Mouse (Mus musculus) fibroblast of lung, adult 2 months (primary cell): Measurements from ENCODE around the gene Atg2a.
"Not testable (repeated sequence)": the region's sequence is repeated elsewhere in the genome, so short reads cannot be mapped to it uniquely, and the experiment has no call there.

Source experiments
- DNase-seq: peaks from one replicate; pipeline ENCODE4 v3.0.0-alpha.2; 2011; ENCODE audit warnings: low read depth

Atg2a gene

DNA sequence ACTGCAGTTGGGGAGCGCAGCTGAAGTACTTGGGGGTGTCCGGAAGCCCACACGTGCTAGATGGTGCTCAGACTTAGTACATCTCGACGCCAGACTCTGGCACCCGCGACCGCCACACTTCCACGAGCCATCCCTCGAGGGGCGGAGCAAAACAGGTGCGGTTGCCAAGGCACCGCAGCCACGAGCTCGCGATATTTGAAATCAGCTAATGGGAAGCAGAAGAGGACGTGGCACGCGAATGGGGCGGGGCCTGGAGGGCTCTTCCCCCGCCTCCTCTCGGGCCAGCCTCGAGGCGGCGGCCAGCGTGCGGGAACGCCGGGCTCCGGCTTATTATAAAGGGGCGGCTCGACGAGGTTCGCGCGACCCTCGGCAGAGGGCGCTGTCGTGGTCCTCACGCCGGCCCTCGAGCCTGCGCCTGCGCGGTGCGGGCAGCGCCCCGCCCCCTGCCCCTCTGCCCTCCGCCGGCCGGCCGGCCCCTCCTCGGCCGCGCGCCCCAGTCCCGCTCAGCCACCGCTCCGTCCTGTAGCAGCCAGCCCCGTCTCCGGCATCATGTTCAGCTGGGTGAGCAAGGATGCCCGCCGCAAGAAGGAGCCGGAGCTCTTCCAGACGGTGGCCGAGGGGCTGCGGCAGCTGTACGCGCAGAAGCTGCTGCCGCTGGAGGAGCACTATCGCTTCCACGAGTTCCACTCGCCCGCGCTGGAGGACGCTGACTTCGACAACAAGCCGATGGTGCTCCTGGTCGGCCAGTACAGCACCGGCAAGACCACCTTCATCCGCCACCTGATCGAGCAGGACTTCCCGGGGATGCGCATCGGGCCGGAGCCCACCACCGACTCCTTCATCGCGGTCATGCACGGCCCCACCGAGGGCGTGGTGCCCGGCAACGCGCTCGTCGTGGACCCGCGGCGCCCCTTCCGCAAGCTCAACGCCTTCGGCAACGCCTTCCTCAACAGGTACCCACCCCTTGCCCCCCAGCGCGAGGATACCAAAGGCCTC is 35.3 kb downstream of the Atg2a start, which contains the start of gene Ehd1:
Ehd1 (plus strand) TSS at position 300 of the 996 bp plus-strand sequence.
- peak; percentile 92 for DNase-seq

DNA sequence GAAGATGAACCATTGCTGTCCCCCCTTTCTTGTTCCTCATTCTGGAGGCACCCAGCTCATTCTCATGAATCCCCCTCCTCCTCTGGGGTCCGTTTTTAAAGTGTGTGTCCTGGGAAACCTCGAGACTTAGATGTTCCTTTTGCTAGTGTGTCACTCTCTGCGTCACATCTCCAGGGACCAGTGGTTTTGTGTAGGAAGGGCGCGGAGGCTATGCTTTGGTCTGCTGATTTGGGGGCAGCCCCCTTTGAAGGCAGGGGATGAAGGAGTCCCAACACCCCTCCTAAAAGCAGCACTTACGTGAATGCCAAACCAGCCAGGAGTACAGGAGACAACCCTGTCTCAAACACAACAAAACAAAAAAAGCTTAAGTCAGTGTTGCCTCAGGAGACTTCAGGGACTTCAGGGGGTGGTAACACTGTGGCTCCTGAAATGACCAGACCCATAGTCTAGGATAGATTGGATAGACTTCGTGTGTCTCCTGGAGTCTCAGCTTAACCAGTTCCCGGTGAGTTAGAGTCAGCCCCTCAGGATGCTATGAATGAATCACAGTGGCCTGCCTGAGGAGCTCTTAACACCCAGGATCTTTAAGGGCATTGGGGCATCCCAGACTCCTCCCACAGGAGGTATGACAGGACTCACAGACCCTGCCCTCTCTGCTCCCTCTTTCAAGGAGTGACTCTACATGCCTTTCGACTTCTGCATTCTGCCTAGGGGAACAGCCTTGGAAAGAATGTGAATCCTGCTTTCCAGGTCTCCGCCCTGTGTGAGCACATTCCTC is 36.4 kb downstream of the Atg2a start:
- DNase-seq = peak; percentile 68

DNA sequence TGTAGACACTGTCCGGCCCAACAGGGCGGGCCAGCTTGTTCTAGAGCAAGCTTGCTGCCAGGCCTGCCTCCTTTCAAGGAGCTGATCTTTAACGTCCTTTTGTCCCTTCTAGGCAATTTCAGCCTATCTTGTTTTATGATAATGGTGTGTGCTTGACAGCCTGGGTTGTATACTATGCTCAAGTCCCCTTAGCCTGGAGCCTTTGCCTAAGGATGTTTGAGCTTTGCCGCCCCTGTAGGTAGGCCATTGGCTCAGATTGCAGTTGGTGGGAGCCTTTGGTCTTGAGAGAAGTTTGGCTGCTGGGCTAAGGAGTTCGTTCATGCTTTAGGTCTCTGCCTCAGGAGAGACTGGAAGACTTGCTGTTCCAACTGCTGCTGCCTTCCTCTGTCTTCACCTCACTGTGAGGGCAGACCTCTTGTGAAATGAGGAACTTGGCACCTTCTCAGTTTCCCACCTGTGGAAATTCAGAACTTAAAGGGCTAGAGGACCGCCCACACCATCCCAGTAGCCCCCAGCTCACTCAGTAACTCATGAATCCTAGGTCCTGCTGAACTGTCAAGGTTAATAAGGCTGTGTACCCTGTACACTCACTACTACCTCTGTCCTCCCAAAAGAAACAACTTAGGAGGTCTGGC is 37.1 kb downstream of the Atg2a start:
- no peak for DNase-seq

DNA sequence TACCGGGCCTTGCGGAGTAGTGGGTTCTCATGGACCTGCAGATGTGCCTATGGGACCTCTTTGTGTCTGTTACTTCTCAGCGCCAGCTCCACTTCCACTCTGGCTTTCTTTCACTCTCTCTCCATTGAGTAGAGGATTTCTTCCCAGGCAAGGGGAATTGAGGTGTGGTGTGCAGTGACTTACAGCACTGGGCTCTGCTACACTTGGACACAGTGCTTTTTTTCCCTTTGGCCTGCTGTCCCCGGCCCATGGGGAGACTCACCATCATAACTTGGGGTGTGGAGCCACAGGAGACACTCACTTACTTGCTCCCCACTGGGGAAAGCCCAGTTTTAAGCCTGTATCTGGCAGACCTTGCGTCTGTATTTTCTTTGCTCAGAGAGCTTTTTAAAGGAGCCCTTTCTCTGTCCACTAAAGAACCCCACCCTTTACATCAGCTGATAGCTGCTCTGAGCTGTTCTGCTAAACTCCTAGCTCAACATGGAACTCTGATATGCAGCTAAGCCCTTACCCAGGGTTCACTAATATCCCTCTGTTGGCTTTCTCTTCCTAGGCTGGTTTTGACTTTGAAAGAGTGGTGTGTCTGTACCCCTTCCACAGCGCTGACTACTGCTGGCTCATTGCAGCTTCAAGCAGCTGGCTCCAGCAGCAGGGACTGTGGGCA is 38.1 kb downstream of the Atg2a start:
- DNase-seq = no peak

DNA sequence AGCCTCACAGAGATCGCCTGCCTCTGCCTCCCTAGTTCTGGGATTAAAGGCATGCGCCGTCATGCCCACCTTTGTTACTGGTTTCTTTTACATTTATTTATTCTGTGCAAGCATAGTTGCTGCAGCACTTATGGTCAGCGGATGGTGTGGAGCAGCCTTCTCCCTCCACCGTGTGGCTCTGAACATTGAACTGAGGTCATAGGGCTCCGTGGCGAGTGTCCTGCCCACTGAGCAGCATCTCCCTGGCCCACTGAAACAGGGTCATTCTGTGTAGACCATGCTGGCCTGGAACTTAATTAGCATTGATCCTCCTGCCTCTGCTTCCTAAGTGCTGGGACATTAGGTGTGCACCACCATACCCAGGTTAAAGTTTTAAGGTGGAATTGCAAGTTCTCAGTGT is 39.1 kb downstream of the Atg2a start:
- DNase-seq = no peak

DNA sequence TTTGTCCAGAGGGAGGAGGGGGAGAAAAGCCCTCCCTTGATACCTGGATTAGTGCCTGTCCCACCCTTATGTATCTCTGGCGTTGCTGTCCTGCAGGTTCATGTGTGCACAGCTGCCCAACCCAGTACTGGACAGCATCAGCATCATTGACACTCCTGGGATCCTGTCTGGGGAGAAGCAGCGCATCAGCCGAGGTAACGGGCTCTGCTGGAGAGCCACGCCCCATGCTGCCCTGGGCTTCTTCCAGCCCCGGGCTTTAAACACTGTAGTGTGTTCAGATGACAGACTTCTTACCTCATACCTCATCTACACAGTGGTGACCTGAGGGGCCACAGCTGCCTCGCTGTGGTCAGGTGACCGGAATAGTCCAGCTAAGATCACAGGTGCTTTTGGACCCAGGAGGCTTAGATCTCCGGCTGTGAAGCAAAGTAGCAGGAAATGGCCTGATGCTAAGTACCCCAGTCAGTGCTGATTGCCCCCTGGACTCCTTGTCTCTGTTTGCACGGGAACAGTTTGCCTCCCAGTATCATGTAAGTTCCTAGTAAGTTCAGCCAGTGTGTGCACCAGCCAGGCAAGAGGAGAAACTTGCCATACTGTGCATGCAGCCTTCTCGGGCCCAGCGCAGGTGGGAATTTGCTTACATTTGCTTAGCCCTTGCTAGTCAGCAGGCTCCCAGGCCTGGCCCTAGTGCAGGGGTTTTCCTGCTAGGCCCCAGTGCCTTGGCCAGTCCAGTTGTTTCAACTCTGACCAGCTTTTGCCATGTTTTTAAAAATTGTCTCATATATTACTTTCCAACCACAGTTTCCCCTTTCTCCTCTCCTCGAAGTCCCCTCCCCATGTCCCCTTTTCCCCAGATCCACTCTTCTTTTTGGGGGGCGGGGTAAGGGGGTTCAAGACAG is 39.9 kb downstream of the Atg2a start:
- DNase-seq = no peak

DNA sequence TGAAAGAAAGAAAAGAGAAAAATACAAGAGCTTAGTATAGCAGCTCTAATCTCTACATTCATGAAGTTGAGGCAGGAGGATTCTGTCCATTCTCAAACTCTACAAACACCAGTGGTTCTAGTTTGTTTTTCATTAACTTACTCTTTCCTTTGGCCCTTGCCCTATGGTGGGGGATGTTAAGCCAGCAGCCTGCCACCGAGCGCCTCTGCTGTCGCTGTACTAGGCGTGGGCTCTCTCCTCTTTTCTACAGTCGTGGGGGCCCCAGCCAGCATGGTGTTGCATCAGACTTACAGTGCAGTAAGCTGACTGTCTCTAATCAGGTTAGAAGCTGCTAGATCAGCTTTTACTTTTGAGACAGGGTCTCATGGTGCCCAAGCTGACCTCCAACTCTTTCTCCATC is 41.5 kb downstream of the Atg2a start:
- DNase-seq = no peak

DNA sequence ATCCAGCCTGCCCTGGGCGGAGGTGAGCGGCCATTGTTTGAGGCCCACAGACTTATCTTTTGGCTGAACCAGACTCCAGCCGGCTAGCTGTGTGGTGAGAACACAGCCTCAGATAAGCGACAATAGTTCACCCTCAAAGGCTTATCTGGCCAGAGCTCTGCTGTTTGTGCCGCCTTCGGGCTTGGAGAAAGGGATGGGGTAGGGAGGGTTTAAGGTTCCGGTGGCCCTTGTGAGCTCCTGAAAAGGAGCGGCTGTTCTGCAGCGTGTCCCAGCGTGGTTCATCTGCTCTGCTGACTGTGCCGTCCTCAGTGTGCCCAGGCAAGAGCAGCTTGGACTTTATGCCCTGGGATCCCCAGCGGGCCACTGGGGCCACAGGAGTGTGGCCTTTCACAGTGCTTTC is 43.0 kb downstream of the Atg2a start:
- no peak for DNase-seq

DNA sequence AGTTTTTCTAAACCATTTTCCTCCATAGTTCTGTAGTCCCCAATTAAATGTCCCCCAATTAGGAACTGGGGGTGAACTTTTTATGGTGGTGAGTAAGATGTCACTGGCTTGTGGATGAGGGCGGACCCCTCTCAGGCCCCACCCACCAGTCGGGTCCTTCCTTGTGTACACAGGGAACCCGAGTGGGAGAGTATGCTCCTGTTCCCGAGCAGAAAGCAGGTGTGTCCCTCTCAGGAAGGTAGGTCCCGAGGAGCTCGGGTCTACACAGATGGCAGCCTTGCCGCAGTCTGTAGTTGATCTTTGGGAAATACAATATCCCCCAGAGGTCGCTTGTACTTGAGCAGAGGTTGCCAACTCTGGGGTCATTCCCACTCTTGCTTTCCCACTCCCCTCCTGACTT is 43.8 kb downstream of the Atg2a start:
- DNase-seq = no peak

DNA sequence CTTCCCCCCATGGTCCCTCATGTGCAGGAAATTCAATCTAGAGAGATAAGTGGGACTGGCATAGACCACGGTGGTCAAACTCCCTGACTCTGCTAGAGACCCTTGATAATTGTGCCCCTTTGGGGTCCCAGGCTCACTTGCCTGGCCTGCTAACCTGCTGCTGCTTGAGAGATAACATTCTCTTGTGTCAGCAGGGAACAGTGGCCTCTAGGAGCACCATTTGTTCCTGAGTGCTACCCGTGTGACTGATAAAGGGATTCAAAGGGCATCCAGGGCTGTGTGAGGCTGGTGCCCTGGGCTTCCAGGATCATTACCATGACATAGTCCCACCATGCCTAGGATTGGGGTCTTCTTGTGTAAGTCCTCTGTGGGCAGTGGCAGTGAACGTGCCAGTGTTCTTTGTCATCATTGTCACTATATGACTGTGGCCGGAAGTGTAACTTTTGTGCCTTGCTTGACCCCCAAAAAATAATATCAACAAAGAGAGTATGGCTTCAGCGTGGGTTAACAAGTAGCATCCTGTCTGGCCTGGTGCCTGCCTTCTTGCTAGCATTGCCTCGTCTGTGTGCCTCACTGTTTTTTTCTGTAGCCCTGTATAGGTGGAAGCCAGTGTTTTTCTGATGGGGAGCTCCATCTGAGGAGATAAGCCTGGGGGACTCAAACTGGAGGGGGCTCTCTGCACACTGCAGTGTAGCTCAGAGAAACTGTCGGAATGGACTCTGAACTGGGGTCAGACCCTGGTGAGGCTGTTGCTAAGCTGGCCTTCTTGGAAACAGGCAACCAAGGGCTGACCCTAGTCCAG is 44.4 kb downstream of the Atg2a start:
- no peak for DNase-seq

DNA sequence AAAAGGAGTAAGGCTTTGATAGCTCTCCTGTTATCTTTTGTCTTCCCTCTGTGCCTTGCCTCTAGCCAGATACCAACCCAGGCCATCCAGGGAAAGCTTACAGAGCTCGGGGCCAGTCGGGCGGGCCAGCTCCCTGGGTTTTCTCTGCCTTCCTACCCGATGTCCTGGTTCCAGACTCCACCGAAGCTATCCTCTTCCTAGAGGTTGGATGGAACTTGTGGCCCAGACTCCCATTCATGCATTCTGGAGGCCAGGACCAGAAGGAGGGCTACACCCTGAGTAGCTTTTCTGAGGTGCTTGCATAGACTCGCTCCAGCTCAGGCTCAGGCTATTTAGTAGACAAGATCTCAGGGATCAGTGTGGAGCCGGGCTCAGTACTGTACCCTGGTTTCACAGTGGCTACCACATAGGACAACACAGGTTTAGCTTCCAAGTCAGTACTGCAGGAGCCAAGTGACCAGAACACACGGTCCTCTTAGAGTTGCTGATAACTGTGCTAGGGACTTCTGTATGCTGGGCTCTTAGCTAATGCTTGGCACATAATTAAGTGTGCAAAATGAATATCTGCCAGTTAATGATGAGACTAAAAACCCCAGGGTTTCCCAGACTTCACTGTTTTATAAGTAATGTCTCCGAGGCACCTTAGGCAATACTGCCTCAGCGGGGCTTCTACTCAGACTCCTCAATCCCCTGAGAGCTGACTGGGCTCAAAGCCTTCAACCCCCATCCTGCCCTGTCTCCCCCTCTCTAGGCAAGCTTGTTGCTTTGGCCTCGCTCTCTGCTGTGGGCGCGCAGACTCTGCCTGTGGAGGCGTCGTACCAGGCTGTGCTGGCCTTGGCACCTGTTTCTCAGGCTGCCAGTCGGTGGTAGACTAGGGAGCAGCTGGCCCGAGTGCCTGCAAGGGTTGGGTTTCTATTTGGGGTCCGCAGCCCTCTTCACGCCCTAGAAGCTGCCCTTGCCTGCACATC is 45.2 kb downstream of the Atg2a start:
- DNase-seq = no peak

DNA sequence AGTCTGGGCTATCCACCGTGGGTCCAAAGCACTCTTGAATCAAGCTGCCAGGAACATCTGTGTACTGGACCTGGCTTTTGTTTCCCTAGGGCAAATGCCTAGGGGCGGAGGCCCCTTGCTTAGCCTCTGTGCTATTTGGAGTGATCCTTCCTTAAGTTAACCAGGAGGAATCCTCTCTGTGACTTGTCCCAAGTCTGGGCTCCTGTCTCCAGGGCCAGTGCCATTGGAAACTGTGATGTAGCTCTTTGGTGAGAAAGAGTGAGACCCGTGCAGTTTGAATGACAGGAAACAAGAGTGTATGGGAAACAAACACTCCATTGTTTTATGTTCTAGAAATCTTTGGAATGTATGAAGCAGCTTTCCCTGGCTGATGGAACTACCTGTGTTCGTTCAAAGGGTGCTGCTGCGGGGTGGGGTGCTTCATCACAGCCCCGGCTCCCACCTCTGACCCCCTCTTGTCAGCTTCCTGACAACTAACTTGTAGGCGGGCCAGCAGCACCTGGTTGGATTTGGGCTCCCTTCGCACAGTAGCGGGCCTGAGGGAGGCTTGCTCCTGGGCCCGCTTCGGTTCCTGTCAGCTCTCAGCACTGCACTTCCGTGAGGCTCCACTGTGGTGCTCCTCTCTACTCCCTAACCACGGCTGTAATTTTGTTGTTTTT is 46.9 kb downstream of the Atg2a start:
- DNase-seq = no peak

DNA sequence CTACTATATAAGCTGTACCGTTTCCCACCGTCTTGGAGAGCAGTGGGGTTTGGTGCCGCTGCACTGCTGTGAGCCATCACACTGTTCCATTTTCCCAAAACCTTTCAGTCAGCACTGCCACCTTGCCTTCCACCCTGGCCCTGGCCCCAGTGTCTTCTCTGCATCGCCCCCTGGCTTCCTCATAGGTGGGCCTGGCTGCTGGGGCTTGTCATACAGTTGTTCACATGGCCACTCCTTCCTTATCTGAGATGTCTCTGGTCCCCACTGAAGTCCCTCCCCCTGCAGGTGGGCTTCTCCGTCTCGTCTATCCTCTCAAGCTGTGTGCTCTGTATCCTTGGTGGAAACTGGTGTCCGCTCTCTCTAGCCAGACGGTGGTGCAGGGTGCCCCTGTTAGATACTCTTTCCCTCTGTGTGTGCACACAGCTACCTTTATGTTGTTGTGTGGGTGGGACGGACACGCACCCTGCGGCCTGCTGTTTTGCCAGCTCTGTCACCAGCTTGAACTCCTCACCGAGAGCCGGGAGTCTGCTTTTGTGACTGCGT is 48.3 kb downstream of the Atg2a start:
- DNase-seq = no peak

DNA sequence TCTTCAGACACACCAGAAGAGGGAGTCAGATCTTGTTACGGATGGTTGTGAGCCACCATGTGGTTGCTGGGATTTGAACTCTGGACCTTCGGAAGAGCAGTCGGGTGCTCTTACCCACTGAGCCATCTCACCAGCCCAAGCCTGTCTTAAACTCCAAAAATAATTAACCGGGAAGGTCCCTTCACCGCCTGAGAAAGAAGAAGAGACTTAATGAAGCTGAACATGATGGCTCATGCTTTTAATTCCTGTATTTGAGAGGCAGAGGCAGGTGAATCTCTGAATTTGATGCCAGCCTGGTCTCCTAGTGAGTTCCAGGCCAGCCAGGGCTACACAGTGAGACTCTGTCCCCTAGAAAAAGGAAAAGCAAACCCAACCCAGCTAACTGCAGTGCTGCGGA is 49.2 kb downstream of the Atg2a start:
- DNase-seq = not testable (repeated sequence)

DNA sequence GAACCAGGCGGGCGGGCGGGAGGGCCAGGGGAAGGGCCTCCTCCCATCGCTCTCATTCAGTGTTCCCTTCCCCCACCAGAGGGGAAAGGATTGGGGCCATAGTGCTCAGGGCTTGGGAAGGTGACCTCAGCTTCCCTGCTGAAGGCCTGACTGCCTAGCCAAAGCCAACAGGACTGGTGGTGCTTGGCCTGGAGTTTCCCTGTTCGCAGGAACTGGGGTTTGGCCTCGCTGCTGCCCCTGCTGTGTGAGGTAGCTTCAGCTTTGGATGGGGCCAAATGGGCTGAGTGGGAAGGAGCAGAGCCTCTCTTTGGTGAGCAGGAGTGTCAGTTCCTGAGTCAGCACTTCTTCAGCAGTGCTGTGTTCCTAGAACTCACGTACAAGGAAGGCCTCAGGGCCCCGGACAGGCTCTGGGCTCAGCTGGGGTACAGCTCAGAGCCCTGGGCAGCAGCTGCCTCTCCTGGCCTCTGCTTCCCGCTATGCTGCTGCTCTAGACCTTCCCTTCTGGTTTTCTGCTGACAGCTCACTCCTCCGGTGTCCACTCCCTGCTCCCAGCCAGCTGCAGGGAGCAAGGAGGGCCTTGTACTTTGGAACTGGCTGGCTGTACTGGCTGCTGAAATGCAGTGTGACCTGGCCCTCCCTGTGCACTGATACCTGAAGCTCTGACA is 49.8 kb downstream of the Atg2a start:
- DNase-seq = no peak

DNA sequence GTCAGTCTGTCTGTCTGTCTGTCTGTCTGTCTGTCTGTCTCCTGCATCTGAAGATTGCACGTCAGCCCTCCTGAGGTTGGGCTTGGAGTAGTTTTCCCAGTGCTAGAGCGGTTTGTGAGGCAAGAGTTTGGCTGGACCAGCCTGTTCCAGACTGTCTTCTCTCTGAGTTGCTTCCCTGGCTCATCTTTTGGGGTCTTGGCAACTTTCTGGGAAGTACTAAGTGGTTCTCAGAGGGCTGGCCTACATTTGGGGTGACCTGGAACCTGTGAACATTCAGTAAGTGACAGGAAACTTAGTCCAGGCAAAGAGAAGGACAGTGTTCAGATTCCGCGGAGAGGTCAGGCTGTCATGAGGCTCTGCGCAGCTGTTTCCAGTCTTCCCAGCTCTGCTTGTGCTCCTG is 50.8 kb downstream of the Atg2a start:
- DNase-seq = no peak

DNA sequence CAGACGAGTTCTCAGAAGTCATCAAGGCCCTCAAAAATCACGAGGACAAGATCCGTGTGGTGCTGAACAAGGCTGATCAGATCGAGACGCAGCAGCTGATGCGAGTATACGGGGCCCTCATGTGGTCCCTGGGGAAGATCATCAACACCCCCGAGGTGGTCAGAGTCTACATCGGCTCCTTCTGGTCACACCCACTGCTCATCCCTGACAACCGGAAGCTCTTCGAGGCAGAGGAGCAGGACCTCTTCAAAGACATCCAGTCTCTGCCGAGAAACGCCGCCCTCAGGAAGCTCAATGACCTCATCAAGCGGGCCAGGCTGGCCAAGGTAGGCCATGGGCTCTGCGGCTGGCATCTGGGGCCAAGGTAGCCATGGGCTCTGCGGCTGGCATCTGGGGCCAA is 52.8 kb downstream of the Atg2a start:
- no peak for DNase-seq
